Mouse (Mus musculus) forebrain, embryonic 10.5 days (tissue): ENCODE data around the gene Plxnb2. TPM values are rescaled to one million over a fixed set of nuclear protein-coding genes. Genes with fewer than 3 reads are reported as not detected.

Experiments used
- DNase-seq: peaks from one replicate; pipeline ENCODE4 v3.0.0-alpha.2; 2017; ENCODE audit warnings: low spot score; ENCODE audit errors: extremely low spot score
- H3K27ac ChIP-seq: fragments of 300-500 bp; sonication (generic); 2 replicates; pipeline ENCODE4 v1.5.1; 2016; ENCODE audit warnings: mild to moderate bottlenecking
- H3K27me3 ChIP-seq: fragments of 300-500 bp; sonication (generic); 2 replicates; pipeline ENCODE4 v1.6.1; 2016; ENCODE audit warnings: mild to moderate bottlenecking; ENCODE audit not compliant: poor library complexity, severe bottlenecking
- H3K36me3 ChIP-seq: fragments of 300-500 bp; sonication (generic); replicated peaks from 2 replicates; pipeline ENCODE4 v1.6.1; 2016; ENCODE audit warnings: mild to moderate bottlenecking, moderate library complexity
- H3K4me1 ChIP-seq: fragments of 300-500 bp; sonication (generic); 2 replicates; pipeline ENCODE4 v1.6.1; 2016
- H3K4me3 ChIP-seq: fragments of 300-500 bp; sonication (generic); 2 replicates; pipeline ENCODE4 v1.5.1; 2016; ENCODE audit warnings: mild to moderate bottlenecking, moderate library complexity
- H3K9me3 ChIP-seq: fragments of 300-500 bp; sonication (generic); 2 replicates; pipeline ENCODE4 v1.6.1; 2016; ENCODE audit warnings: mild to moderate bottlenecking, moderate library complexity
- WGBS: fragments of 180-500 bp; shearing (Covaris S2); methylation state at CpG from one replicate; pipeline ENCODE4 v1.1.7; 2016; 5-methylcytosine and 5-hydroxymethylcytosine counted together
- polyA plus RNA-seq: library from polyadenylated mRNA; unstranded; fragments of >200 nt; fragmentation: Nextera tagmentation; extraction: Ambion mirVana; gene quantifications from 2 replicates; pipeline ENCODE4 v1.2.1, GENCODE M21; 2016

The Plxnb2 gene
- polyA plus RNA-seq, 1 experiment from 2014 or later, result 155 TPM

- under 1% methylated on average over 25 of the region's 25 CpGs for WGBS
- Histone ChIP-seq H3K4me1 (peaks cover 24% of the 10 kb centered on the region), H3K9me3 (no peaks in the 10 kb centered on the region), H3K36me3 (peaks cover 22% of the 10 kb centered on the region), H3K27ac (peak overlapping the region; percentile 99), H3K4me3 (peak overlapping the region; percentile 96), H3K27me3 (no peaks in the 10 kb centered on the region)
- peak; percentile 89 for DNase-seq
These were observed 15.2 kb upstream of the Plxnb2 start for GRCm38 (mm10) chr15:89195690-89196312.

GRCm38 (mm10) chr15:89195261-89195681, 14.7 kb upstream of the Plxnb2 start:
- Histone ChIP-seq H3K27me3 (no peaks in the 10 kb centered on the region), H3K36me3 (peaks cover 28% of the 10 kb centered on the region)
- WGBS, result 24% methylated on average over 6 of the region's 6 CpGs

GRCm38 (mm10) chr15:89184937-89185227, 4.3 kb upstream of the Plxnb2 start:
- WGBS, result 83% methylated on average over 5 of the region's 5 CpGs
- H3K36me3 ChIP-seq, result peaks cover 65% of the 10 kb centered on the region
- peak overlapping the region; percentile 60; the same call in 1 of the 2 replicates for H3K27ac ChIP-seq
- no peaks in the 10 kb centered on the region for H3K9me3 ChIP-seq
- no peak overlapping the region for H3K4me3 ChIP-seq
- peaks cover 51% of the 10 kb centered on the region for H3K4me1 ChIP-seq
- H3K27me3 ChIP-seq, result no peaks in the 10 kb centered on the region; the same call in 1 of the 2 replicates
- no peak for DNase-seq

More at GRCm38 (mm10) chr15:89195261-89195681, 14.7 kb upstream of the Plxnb2 start:
- H3K9me3 ChIP-seq, result no peaks in the 10 kb centered on the region
- DNase-seq, result peak; percentile 56
- peaks cover 24% of the 10 kb centered on the region for H3K4me1 ChIP-seq
- H3K4me3 ChIP-seq, result peak overlapping the region; percentile 96
- peak overlapping the region; percentile 99 for H3K27ac ChIP-seq

- Histone ChIP-seq H3K9me3 (no peaks in the 10 kb centered on the region), H3K36me3 (peaks cover 59% of the 10 kb centered on the region), H3K27ac (peak overlapping the region; percentile 60), H3K4me1 (peaks cover 56% of the 10 kb centered on the region), H3K27me3 (no peaks in the 10 kb centered on the region; the same call in 1 of the 2 replicates), H3K4me3 (no peak overlapping the region; the same call in 1 of the 2 replicates)
- WGBS, result 35% methylated on average over 5 of the region's 5 CpGs
- DNase-seq, result no peak
These were observed 3.8 kb upstream of the Plxnb2 start for GRCm38 (mm10) chr15:89184141-89184936.

- Histone ChIP-seq H3K4me3 (no peak overlapping the region), H3K36me3 (peaks cover 52% of the 10 kb centered on the region), H3K9me3 (no peaks in the 10 kb centered on the region), H3K4me1 (peaks cover 71% of the 10 kb centered on the region), H3K27ac (peak overlapping the region; percentile 62), H3K27me3 (no peaks in the 10 kb centered on the region; the same call in 1 of the 2 replicates)
- DNase-seq, result no peak
- 87% methylated on average over 5 of the region's 5 CpGs for WGBS
These were observed 2.3 kb upstream of the Plxnb2 start for GRCm38 (mm10) chr15:89182842-89183241.

GRCm38 (mm10) chr15:89182328-89182741, 1.7 kb upstream of the Plxnb2 start:
- Histone ChIP-seq H3K27me3 (no peaks in the 10 kb centered on the region; the same call in 1 of the 2 replicates), H3K36me3 (peaks cover 48% of the 10 kb centered on the region), H3K4me1 (peaks cover 76% of the 10 kb centered on the region), H3K4me3 (0 out of 2 replicates have a peak overlapping the region, but pooled peaks have one; percentile 5), H3K27ac (peak overlapping the region; percentile 62), H3K9me3 (no peaks in the 10 kb centered on the region)
- WGBS, result 43% methylated on average over 6 of the region's 6 CpGs
- no peak for DNase-seq

- peak overlapping the region; percentile 98 for H3K27ac ChIP-seq
- 73% methylated on average over 10 of the region's 10 CpGs for WGBS
- H3K4me3 ChIP-seq, result peak overlapping the region; percentile 83
- peaks cover 48% of the 10 kb centered on the region for H3K36me3 ChIP-seq
- no peak for DNase-seq
- no peaks in the 10 kb centered on the region; the same call in 1 of the 2 replicates for H3K27me3 ChIP-seq
- H3K9me3 ChIP-seq, result no peaks in the 10 kb centered on the region
- H3K4me1 ChIP-seq, result peaks cover 82% of the 10 kb centered on the region
These were observed 1.1 kb upstream of the Plxnb2 start for GRCm38 (mm10) chr15:89181561-89182270.

- no peaks in the 10 kb centered on the region; the same call in 1 of the 2 replicates for H3K27me3 ChIP-seq
- DNase-seq, result peak; percentile 71
- peaks cover 98% of the 10 kb centered on the region for H3K4me1 ChIP-seq
- peak overlapping the region; percentile 83 for H3K4me3 ChIP-seq
- under 1% methylated on average over 26 of the region's 26 CpGs for WGBS
- H3K9me3 ChIP-seq, result no peaks in the 10 kb centered on the region
- H3K36me3 ChIP-seq, result peaks cover 37% of the 10 kb centered on the region
- peak overlapping the region; percentile 98 for H3K27ac ChIP-seq
These were observed 477 bp downstream of the Plxnb2 start for GRCm38 (mm10) chr15:89180081-89180541.

- no peak for DNase-seq
- Histone ChIP-seq H3K36me3 (peaks cover 32% of the 10 kb centered on the region), H3K4me3 (peak overlapping the region; percentile 83), H3K27me3 (no peaks in the 10 kb centered on the region; the same call in 1 of the 2 replicates), H3K4me1 (peaks cover 98% of the 10 kb centered on the region), H3K9me3 (no peaks in the 10 kb centered on the region), H3K27ac (peak overlapping the region; percentile 98)
- WGBS, result 3% methylated on average over 6 of the region's 6 CpGs
These were observed 991 bp downstream of the Plxnb2 start for GRCm38 (mm10) chr15:89179630-89179964.

- H3K4me3 ChIP-seq, result peak overlapping the region; percentile 83
- WGBS, result 3% methylated on average over 16 of the region's 16 CpGs
- no peaks in the 10 kb centered on the region for H3K9me3 ChIP-seq
- peaks cover 98% of the 10 kb centered on the region for H3K4me1 ChIP-seq
- no peaks in the 10 kb centered on the region for H3K27me3 ChIP-seq
- H3K36me3 ChIP-seq, result peaks cover 27% of the 10 kb centered on the region
- DNase-seq, result peak; percentile 57
- peak overlapping the region; percentile 98 for H3K27ac ChIP-seq
These were observed 1.5 kb downstream of the Plxnb2 start for GRCm38 (mm10) chr15:89178954-89179629.

- H3K36me3 ChIP-seq, result peaks cover 20% of the 10 kb centered on the region
- H3K27me3 ChIP-seq, result no peaks in the 10 kb centered on the region
- no peaks in the 10 kb centered on the region for H3K9me3 ChIP-seq
- peak overlapping the region; percentile 83 for H3K4me3 ChIP-seq
- DNase-seq, result no peak
- 78% methylated on average over 7 of the region's 7 CpGs for WGBS
- H3K27ac ChIP-seq, result peak overlapping the region; percentile 98
- H3K4me1 ChIP-seq, result peaks cover 98% of the 10 kb centered on the region
These were observed 2.2 kb downstream of the Plxnb2 start for GRCm38 (mm10) chr15:89178260-89178860.
